Mouse (Mus musculus): ENCODE results near the gene Mob3b.
"Not testable (repeated sequence)": the region's sequence is repeated elsewhere in the genome, so short reads cannot be mapped to it uniquely, and the experiment has no call there.

Mob3b gene

DNA sequence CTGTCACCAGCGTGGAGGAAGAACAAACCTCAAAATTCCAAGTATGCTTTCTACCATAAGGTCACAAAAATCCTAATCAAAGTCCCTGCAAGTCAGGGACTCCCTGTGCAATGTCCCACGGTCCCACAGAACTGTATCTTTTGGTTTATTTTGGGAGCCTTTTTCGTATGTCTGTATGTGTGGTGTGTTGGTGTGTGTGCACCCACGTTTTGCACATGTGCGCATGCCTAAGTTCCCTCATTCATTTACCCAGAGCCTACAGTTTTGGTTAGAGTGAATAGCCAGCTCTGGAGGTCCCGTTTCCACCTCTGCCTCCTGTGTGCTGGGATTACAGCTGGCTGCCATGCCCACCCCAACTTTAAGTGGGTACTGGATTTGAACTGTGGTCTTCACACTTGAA, 189.7 kb downstream of the Mob3b start:
- no peak for DNase-seq (ENCODE audit: low spot score)

DNA sequence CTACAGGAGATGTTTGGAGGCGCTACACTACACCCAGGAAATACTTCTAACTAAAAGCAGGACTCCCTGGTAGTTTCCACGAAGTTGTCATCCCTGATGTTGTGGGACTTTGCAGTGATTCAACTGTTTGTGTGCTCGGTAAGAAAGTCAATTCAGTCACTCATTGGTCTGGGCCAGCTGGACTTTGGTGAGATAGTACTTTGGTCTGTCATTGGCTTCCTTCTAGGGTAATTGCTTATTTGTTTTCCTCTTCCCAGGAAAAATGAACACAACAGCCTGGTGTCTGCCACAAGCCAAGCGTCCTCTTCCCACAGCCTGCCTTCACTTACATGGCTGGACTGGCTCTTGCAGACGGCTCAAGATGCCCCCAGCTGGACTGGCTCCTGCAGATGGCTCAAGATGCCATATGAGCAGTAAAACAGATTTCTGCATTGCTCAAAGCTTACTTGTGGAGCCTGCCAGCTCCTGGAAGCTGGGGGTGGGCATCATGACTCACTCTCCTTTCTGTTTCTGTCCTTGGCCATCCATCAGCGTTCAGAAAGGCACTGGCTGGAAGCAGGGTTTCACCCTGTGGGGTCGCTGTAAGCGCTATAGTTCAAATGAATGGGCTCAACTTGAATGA, 190.8 kb downstream of the Mob3b start:
- no peak for DNase-seq (ENCODE audit: low spot score)

DNA sequence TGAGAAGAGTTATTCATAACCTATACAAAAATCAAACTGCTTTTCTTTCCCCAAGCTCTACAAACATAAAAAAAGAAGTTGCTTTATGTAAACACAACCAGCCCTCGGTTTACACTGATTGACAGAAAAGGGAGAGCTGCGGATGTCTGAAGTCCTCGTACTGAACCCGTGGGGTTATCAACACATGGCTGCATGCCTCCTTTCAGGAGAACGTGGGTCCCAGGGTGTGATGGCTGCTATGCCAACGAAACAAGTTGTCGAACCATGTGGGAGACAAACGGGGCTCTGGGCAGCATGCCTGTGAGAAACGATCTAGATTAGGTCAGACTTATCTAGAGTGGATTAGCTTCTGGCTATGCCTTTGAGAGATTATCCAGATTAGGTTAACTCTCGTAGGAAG, 192.4 kb downstream of the Mob3b start:
- no peak for DNase-seq (ENCODE audit: low spot score)

DNA sequence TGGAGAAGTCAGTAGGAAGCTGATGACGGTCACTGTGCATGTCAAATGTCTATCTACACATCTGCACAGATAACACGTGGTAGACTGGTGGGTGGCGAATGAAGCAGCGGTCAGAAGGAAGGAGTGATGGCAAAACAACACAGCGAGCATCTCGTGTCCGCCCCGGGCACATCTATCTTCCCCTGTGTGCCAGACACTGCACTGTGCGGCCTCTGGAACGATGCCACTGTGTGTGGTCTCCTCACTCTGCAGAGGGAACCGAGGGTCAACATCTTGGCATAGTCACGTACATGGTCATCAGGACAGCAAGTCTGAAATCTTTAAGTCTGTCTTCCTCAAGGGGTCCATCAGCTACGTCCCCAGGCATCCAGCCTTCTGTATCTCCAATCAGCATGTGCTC, 193.3 kb downstream of the Mob3b start:
- no peak for DNase-seq (ENCODE audit: low spot score)

DNA sequence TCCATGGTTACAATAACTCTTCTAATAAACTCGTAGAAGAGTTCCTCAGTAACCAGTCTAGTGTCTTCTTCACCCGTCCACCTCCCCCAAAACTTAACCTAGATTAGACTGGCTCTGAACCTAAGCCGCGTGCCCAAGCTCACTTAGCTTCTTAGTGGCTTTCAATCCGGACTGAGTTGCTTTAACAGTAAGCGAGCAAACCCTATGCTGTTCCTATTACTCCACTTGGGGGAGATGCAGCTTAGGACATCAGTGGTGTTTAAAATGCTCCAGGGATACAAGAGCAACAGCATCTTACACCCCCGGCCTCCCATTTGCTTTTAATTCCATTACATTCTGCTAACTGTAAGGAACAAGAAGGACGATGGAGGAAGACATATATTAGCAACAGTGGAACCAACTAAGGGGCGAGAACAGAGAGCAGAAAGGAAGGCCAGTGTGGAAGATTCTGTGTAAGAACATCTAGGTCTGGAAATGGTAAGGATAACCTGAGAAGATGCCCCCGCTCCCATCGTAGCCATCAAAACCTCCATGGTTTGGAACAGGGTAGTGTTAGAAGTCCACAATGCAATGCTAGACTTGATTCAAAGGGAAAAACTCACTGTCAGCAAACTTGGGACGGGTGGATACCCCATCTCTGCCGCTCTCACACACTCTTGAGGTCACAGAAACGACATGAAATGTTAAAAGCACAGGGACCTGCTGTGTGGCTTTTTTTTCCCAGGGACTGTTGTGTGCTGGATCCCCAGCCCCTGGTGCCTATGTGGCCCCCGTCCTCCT, 196.3 kb downstream of the Mob3b start:
- DNase-seq (ENCODE audit: low spot score): no peak

DNA sequence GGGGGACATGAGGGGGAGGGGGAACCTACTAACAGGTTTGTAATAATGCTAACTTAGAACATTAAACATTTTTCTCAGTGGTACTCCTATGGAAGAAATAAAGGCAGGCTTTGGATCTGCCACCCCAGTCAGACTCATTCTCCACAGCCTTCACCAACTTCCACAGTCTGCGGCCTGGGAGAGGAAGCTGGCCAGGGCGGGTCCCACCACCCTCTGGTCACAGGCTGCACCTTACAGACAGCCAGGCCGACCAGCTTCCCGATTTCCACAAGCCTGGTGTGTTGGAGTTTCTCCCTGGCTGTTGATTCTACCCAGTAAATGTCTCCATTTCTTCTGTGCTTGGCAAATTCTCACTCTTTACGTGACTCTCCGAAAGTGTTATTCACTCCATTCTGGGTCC, 197.8 kb downstream of the Mob3b start:
- DNase-seq (ENCODE audit: low spot score): no peak

DNA sequence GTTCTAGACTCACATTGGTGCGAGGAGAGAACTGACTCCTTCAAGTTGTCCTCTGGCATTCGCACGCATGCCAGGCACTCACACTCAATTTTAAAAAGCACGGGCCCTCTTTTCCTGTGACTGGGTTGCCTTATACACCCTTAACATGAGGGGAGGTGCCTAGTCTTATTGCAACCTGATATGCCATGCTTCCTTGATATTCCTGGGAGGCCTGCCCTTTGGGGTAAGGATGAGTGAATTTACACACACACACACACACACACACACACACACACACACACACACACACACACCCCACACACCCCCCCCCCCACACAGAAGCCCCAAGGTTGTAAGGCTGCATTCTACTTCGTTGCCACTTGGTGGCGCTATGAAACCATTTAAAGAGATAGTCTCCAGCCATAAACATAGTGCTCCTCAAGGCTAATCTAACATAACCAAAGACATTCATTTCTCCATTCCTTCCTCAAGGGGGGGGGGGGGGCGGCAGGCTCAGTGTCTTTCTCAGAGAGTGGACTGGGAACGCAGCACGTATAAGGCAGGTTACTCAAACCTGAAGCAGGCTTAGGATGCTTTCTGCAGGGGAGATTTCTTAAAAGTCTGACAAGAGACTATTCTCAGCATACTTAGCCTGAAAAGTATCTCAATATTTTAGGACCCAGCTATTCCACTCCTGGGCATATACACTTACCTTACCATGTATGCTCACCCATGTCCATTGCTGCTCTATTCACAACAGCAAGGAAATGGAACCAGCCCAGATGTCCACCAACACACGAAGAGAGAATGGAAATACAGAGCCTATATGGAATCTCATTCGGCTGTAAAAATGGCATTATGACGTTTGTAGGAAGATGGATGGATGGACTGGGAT, 198.9 kb downstream of the Mob3b start:
- DNase-seq (ENCODE audit: low spot score): no peak

DNA sequence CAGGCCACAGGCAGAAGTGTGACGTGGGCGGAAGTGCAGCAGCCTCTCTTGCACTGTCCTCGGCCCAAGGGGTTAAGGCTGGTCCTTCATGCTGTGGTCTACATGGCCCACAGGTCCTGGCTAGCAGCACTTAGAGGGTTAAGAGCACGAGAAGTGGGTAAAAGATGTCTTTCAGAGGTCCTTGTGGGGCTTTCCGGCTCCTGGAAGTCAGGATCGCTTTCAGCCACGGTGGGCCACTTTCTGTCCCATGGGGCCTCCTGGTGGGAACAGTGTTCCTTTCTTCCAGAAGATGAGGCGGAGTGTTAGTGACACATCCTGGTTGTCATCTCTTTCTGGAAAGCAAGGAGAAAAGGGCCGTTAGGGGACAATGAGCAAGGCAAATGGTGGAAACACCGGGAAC, 203.6 kb downstream of the Mob3b start:
- no peak for DNase-seq (ENCODE audit: low spot score)

DNA sequence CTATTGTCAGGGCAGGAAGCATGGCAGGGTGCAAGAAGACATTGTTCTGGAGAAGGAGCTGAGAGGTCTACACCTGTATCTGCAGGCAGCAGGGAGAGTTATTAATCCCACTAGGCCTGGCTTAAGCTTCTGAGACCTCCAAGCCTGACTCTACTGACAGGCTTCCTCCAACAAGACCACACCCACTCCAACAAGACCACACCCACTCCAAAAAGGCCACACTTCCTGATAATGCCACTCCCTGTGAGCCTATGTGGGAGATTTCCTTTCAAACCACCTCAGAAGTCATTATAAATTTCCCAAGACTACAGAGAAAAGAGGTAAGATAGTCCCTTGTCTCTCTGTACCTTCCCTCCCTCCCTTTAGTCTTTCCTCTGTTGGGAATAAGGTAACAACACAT, 210.1 kb downstream of the Mob3b start:
- no peak for DNase-seq (ENCODE audit: low spot score)

DNA sequence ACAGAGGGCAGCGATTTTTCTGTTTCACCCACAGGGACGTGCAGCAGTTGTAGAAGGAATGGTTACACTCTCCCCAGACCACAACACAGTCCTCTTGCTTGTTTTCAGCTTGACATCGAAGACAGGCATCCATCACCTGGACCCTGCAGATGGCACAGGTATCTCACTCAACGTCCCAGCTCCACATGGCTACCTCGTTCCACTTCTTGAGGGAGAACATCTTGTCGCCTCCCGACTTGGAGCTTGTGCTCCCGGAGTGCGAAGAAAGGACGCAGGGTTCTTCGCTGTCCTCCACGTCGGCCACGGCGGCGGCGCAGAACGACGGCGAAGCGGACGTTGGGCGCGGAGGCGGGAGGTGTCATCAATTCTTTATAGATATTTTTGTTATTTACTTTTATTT, 216.2 kb downstream of the Mob3b start:
- no peak for DNase-seq (ENCODE audit: low spot score)

DNA sequence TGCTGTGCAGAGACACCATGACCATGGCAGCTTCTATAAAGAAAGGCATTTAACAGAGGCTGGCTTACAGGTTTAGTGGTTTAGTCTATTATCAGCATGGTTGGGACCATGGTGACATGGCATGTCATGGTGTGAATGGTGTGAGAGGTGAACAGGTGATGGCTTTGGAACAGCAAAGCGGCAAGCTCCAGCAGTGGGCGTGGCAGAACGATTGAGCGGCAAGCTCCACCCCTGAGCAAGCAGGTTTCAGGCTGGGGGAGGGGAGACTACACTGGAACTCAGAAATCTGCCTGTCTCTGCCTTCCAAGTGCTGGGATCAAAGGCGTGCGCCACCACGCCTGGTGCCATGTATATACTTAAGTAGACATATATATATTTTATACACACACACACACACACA, 228.9 kb downstream of the Mob3b start:
- DNase-seq (ENCODE audit: low spot score): not testable (repeated sequence)

DNA sequence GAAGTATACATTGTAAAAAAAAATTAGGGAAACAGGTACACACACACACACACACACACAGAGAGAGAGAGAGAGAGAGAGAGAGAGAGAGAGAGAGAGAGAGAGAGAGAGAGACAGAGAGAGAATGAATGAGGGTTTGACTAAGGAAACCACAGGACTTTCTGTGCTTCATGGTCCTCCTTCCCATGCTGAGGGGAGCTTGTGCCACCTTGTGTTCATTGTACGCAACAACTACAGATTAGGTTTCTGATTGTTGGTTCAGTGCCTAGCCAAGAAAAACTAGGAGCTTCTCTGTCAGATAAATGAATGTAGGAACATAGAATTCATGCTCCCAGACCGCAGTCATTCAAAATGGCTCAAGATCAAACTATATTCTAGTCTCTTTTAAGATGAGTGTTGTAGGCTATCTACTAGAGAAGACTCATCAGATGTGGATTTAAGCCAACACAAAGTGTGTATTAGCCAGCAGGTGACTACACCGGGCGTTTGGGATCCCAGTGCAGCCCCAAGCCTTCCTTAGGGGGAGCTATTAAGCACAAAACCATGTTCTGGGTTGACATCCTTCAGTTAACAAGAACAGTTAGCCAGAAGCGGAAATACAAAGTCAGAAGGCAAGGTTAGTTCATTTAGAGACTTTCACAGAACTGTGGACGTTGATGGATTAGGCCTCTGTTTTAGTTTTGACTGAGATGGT, 235.0 kb downstream of the Mob3b start:
- no peak for DNase-seq (ENCODE audit: low spot score)

DNA sequence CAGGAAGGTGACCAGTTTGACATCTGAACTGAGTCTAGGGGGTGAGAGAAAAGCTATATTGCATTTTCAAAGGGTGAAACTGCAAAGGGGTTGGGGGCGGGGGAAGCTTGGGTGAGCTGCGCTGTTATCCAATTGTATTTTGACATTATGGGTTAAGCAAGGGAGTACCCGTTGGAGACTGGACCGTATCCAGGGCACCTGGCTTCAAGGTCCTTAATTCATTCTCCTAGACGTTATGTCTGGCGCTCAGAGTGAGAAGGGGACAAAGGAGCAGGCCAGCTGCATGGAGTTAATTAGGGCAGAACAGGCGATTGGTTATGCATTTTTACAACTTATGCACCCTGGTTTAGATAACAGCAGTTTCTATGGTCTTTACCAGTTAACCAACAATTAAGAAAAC, 239.9 kb downstream of the Mob3b start:
- no peak for DNase-seq (ENCODE audit: low spot score)

DNA sequence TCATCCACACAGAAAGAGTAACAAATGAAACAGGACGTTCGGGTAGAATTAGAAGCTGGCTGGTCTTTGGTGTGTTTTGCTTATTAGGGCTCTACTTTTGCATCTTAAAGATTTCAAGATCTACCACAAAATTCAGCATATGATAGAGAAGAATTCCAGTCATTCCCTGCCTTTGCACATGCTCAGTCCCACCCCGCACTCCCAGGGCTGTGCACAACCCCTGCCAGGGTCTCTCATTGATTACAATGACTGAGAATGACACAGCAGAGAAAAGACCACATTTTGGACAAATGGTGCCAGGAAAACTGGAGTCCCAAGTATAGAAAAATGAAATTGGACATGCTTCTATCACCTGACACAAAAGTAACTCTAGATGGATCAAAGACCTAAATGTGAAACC, 245.1 kb downstream of the Mob3b start:
- DNase-seq (ENCODE audit: low spot score): no peak

DNA sequence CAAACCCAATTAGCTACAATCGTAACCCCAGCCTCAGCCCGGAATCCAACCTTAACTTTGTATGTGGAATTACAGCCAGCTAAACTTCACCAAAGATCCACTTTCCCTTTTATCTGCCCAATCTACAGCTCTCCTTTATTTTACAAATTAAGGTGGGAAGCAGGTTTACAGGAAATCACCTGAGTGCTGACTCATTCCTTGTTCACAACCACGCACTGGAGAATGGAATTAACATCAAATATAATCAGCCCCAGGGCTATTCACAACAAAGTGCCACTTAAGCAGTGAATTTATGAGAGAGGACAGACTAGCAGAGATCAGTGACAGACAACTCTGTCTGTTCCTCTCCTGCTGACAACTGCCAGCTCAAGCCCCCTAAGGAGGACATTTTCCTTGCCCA, 245.9 kb downstream of the Mob3b start:
- DNase-seq (ENCODE audit: low spot score): no peak

DNA sequence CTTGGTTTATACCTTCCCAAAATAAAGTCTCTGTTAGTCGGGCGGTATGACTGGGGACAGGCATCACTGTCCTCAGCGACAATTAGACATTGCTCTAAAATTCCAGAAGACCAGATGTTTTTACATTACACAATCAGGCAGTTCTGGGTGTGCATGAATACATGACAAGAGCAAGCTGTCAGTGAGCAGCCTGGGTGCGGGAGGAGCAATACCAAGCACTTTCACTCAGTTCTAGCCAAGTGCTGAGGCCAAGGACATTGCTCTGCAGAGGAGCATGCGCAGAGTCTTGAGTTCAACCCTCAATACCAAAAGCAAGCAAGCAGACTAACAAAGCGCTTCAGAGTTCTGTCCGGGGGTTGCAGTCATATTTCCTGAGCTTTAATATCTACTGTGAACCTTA, 249.2 kb downstream of the Mob3b start:
- no peak for DNase-seq (ENCODE audit: low spot score)

DNA sequence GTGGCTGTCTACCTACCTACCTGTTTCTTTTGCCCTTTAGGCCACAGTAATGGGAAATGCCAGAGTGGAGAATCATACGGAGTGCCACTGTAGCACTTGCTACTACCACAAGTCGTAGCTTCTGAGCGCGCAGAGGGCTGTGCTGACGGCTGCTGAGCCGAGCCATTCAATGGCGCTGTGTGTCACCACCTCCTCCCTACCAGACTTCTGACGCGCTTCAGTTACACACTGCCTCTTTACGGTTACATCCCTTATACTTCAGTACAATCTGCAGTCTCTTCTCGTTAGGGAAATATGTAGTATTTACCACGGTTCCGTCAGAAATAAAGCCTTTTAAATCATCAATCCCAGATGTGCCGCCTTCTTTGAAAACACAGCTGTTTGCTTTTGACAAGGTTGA, 250.3 kb downstream of the Mob3b start:
- no peak for DNase-seq (ENCODE audit: low spot score)

DNA sequence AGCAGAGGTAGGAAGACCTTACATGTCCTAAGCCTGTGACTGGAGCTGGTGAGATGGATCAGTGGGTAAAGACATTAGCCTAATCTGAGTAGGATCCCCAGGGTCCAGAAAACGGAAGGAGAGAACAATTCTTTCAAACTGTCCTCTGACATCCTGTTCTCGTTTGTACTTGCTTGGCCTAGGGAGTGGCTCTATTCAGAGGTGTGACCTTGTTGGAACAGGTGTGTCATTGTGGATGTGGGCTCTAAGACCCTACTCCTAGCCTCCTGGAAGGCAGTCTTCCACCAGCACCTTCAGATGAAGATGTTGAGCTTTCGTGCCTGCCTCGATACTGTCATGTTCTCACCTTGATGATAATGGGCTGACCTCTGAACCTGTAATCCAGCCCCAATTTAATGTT, 251.1 kb downstream of the Mob3b start:
- DNase-seq (ENCODE audit: low spot score): no peak

DNA sequence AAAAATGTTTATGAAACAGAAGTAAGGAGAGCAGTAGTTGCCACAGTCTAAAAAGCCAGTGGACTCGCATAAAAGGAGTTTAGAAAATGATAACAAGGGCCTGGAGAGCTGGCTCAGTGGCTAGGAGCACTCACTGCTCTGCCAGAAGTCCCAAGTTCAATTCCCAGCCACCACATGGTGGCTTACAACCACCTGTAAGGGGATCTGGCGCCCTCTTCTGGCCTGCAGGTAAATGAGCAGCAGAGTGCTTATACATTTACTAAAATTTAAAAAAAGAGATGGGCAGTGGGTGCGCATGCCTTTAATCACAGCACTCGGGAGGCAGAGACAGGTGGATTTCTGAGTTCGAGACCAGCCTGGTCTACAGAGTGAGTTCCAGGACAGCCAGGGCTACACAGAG, 251.9 kb downstream of the Mob3b start:
- no peak for DNase-seq (ENCODE audit: low spot score)

DNA sequence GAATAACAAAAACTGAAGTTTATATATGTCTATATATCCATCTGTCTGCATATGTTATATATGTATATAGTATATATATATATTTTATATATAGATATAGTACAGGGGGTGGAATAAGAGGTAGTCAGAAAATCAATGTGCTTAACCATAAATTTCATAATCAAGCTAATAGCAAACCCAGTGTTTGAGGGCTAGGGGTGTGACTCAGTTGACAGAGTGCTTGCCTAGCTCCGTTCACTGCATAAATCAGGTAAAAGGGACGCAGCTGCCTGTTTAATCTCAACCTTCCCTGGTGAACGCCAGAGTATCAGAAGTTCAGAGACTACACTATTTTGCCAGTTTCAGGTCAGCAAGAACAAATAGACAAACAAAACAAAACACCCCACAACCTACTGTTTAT, 255.7 kb downstream of the Mob3b start:
- not testable (repeated sequence) for DNase-seq (ENCODE audit: low spot score)

DNA sequence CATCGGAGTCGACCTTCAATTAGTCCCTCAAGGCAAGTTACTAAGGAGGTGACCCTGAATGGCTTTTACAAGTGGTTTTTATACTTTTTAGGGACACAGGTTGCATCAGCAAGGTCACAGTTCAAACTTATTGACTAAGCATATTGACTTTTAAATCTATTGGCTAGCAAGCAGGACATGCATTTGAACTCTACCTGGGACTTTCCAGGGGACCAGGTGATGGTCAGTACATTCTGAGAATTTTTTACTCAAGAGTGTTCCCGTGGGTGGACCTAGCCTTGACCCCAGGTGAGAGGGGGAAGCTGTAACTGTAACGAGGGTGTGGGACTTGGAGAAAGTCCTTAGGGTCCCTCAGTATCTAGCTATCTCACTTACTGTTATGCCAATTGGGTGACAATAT, 256.1 kb downstream of the Mob3b start:
- no peak for DNase-seq (ENCODE audit: low spot score)

DNA sequence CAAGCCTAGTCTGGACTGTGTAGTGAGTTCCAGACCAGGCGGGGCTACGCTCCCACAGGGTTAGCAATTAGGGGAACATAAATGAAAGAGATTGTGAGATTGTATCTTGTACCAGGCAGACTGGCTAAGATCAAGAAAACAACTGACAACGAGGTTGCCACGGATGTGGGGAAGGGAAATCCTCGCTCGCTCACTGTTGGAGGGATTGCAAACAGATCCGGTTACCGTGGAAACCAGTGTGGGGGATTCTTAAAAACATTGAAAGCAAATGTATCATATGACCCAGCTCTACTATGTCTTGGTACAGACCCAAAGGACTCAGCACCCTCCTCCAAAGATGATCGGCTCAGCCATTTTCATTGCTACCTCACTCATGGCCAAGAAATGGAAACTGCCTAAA, 257.1 kb downstream of the Mob3b start:
- DNase-seq (ENCODE audit: low spot score): no peak

DNA sequence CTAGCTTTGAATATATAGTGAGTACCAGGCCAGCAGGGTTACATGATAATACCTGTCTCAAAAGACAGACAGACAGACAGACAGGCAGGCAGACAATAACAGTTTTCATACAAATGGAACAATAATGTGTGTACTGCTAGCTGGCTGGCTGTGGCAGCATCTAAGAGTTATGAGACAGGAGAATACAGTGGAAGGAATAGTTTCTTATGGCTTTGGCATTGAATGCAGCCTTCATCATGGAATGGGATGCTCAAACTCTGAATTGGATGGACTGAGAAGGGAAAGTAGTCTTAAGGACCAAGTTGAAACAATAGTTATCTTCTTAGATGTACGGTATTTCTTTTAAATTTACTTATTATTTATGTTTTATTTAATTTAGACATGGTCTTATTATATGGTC, 258.0 kb downstream of the Mob3b start:
- DNase-seq (ENCODE audit: low spot score): no peak

All from ovary, postnatal 10 days (tissue).